Mouse (Mus musculus) intestine, embryonic 15.5 days (tissue): ENCODE results near the gene Syce2. TPM values are rescaled to one million over a fixed set of nuclear protein-coding genes. Genes with fewer than 3 reads are reported as not detected.

ENCODE experiments used
- ATAC-seq: fragments of 200-750 bp; cut with Nextera tagmentation; 2 replicates; pipeline ENCODE4 v1.8.0; 2017; ENCODE audit warnings: moderate TSS enrichment, moderate library complexity
- H3K27ac ChIP-seq: fragments of 300-500 bp; sonication (generic); 2 replicates; pipeline ENCODE4 v1.5.1; 2015; ENCODE audit warnings: mild to moderate bottlenecking, inconsistent platforms
- H3K27me3 ChIP-seq: fragments of 300-500 bp; sonication (generic); replicated peaks from 2 replicates; pipeline ENCODE4 v1.6.1; 2015; ENCODE audit warnings: inconsistent platforms
- H3K36me3 ChIP-seq: fragments of 300-500 bp; sonication (generic); 2 replicates; pipeline ENCODE4 v1.6.1; 2015; ENCODE audit warnings: inconsistent platforms
- H3K4me1 ChIP-seq: fragments of 300-500 bp; sonication (generic); replicated peaks from 2 replicates; pipeline ENCODE4 v1.6.1; 2015; ENCODE audit warnings: inconsistent platforms
- H3K4me2 ChIP-seq: fragments of 300-500 bp; sonication (generic); replicated peaks from 2 replicates; pipeline ENCODE4 v1.6.1; 2015; ENCODE audit warnings: mild to moderate bottlenecking, inconsistent platforms
- H3K4me3 ChIP-seq: fragments of 300-500 bp; sonication (generic); replicated peaks from 2 replicates; pipeline ENCODE4 v1.5.1; 2015; ENCODE audit warnings: inconsistent platforms
- H3K9ac ChIP-seq: fragments of 300-500 bp; sonication (generic); 2 replicates; pipeline ENCODE4 v1.6.1; 2015; ENCODE audit warnings: inconsistent platforms
- H3K9me3 ChIP-seq: fragments of 300-500 bp; sonication (generic); 2 replicates; pipeline ENCODE4 v1.6.1; 2016; ENCODE audit warnings: inconsistent platforms
- WGBS: fragments of 180-500 bp; shearing (Covaris S2); methylation state at CpG from one replicate; pipeline ENCODE4 v1.1.7; 2015; 5-methylcytosine and 5-hydroxymethylcytosine counted together
- polyA plus RNA-seq: library from polyadenylated mRNA; unstranded; fragments of >200 nt; fragmentation: Nextera tagmentation; extraction: Ambion mirVana; gene quantifications from 2 replicates; pipeline ENCODE4 v1.2.1, GENCODE M21; 2015

The Syce2 gene
- polyA plus RNA-seq, 1 experiment from 2014 or later = 54.4 TPM

GRCm38 (mm10) chr8:84921596-84921995 lies 49.7 kb downstream of the Syce2 start:
- H3K27me3 ChIP-seq = peaks cover 19% of the 10 kb centered on the region; the same call in 1 of the 2 replicates
- H3K36me3 ChIP-seq = no peaks in the 10 kb centered on the region
- H3K9me3 ChIP-seq = no peaks in the 10 kb centered on the region
- no peak overlapping the region for H3K9ac ChIP-seq
- no peaks in the 10 kb centered on the region for H3K4me1 ChIP-seq
- H3K4me2 ChIP-seq = no peak overlapping the region
- H3K4me3 ChIP-seq = no peak overlapping the region
- ATAC-seq = no peak
- WGBS = 67% methylated on average over 2 of the region's 2 CpGs
- H3K27ac ChIP-seq = no peak overlapping the region

GRCm38 (mm10) chr8:84925557-84925956 lies 53.6 kb downstream of the Syce2 start:
- H3K27ac ChIP-seq = no peak overlapping the region
- H3K27me3 ChIP-seq = peaks cover 17% of the 10 kb centered on the region
- no peaks in the 10 kb centered on the region for H3K36me3 ChIP-seq
- no peaks in the 10 kb centered on the region for H3K9me3 ChIP-seq
- no peak overlapping the region for H3K9ac ChIP-seq
- no peak for ATAC-seq
- 62% methylated on average over 7 of the region's 7 CpGs for WGBS
- H3K4me3 ChIP-seq = no peak overlapping the region
- no peak overlapping the region for H3K4me2 ChIP-seq
- 0 out of 2 replicates have a peak, but pooled peaks cover 8% of the 10 kb centered on the region for H3K4me1 ChIP-seq

- H3K27me3 ChIP-seq = peaks cover 28% of the 10 kb centered on the region
- H3K9me3 ChIP-seq = no peaks in the 10 kb centered on the region
- no peaks in the 10 kb centered on the region for H3K36me3 ChIP-seq
- 0 out of 2 replicates have a peak, but pooled peaks cover 8% of the 10 kb centered on the region for H3K4me1 ChIP-seq
- no peak overlapping the region for H3K4me2 ChIP-seq
- no peak overlapping the region for H3K9ac ChIP-seq
- no peak overlapping the region for H3K4me3 ChIP-seq
- H3K27ac ChIP-seq = no peak overlapping the region
- no peak for ATAC-seq
- 80% methylated on average over 1 of the region's 1 CpGs for WGBS
Measured at GRCm38 (mm10) chr8:84927513-84927912, 55.6 kb downstream of the Syce2 start.

- 2% methylated on average over 51 of the region's 52 CpGs for WGBS
- Histone ChIP-seq H3K27me3 (peaks cover 34% of the 10 kb centered on the region), H3K4me2 (peak overlapping the region; percentile 65), H3K36me3 (no peaks in the 10 kb centered on the region), H3K9me3 (no peaks in the 10 kb centered on the region), H3K27ac (no peak overlapping the region), H3K9ac (no peak overlapping the region), H3K4me3 (peak overlapping the region; percentile 27), H3K4me1 (0 out of 2 replicates have a peak, but pooled peaks cover 8% of the 10 kb centered on the region)
- ATAC-seq = peak; percentile 89
Measured at GRCm38 (mm10) chr8:84928456-84929306, 56.8 kb downstream of the Syce2 start.

GRCm38 (mm10) chr8:84930582-84930981 lies 58.7 kb downstream of the Syce2 start:
- Histone ChIP-seq H3K4me1 (0 out of 2 replicates have a peak, but pooled peaks cover 12% of the 10 kb centered on the region), H3K9me3 (no peaks in the 10 kb centered on the region), H3K36me3 (no peaks in the 10 kb centered on the region), H3K4me3 (no peak overlapping the region), H3K27me3 (peaks cover 53% of the 10 kb centered on the region), H3K9ac (no peak overlapping the region), H3K4me2 (no peak overlapping the region), H3K27ac (no peak overlapping the region)
- WGBS = 83% methylated on average over 13 of the region's 13 CpGs
- ATAC-seq = no peak

GRCm38 (mm10) chr8:84933767-84934559 lies 62.1 kb downstream of the Syce2 start:
- ATAC-seq = no peak
- WGBS = 80% methylated on average over 16 of the region's 16 CpGs
- no peak overlapping the region for H3K9ac ChIP-seq

GRCm38 (mm10) chr8:84934860-84935259 lies 62.9 kb downstream of the Syce2 start:
- peak; percentile 57 for ATAC-seq
- 2% methylated on average over 15 of the region's 15 CpGs for WGBS

More at GRCm38 (mm10) chr8:84933767-84934559, 62.1 kb downstream of the Syce2 start:
- H3K4me1 ChIP-seq = peaks cover 18% of the 10 kb centered on the region
- peaks cover 76% of the 10 kb centered on the region for H3K27me3 ChIP-seq
- H3K27ac ChIP-seq = no peak overlapping the region
- no peak overlapping the region for H3K4me2 ChIP-seq
- H3K9me3 ChIP-seq = no peaks in the 10 kb centered on the region
- H3K4me3 ChIP-seq = no peak overlapping the region
- H3K36me3 ChIP-seq = no peaks in the 10 kb centered on the region

GRCm38 (mm10) chr8:84935489-84935888 lies 63.6 kb downstream of the Syce2 start:
- Histone ChIP-seq H3K9ac (no peak overlapping the region), H3K4me2 (0 out of 2 replicates have a peak overlapping the region, but pooled peaks have one; percentile 1)

More at GRCm38 (mm10) chr8:84934860-84935259, 62.9 kb downstream of the Syce2 start:
- Histone ChIP-seq H3K27ac (no peak overlapping the region), H3K4me1 (peaks cover 13% of the 10 kb centered on the region), H3K27me3 (peaks cover 67% of the 10 kb centered on the region), H3K36me3 (no peaks in the 10 kb centered on the region), H3K9ac (no peak overlapping the region), H3K9me3 (no peaks in the 10 kb centered on the region), H3K4me2 (peak overlapping the region; percentile 23; the same call in 1 of the 2 replicates), H3K4me3 (no peak overlapping the region)

GRCm38 (mm10) chr8:84936041-84936961 lies 64.4 kb downstream of the Syce2 start:
- H3K36me3 ChIP-seq = no peaks in the 10 kb centered on the region
- H3K27me3 ChIP-seq = peaks cover 56% of the 10 kb centered on the region
- peak overlapping the region; percentile 85 for H3K4me2 ChIP-seq
- no peak overlapping the region for H3K27ac ChIP-seq
- H3K4me3 ChIP-seq = peak overlapping the region; percentile 43
- 0 out of 2 replicates have a peak, but pooled peaks have one; percentile 3 for ATAC-seq
- peaks cover 13% of the 10 kb centered on the region for H3K4me1 ChIP-seq
- H3K9me3 ChIP-seq = no peaks in the 10 kb centered on the region
- peak overlapping the region; percentile 18; the same call in 1 of the 2 replicates for H3K9ac ChIP-seq
- WGBS = 26% methylated on average over 23 of the region's 23 CpGs

More at GRCm38 (mm10) chr8:84935489-84935888, 63.6 kb downstream of the Syce2 start:
- 5% methylated on average over 14 of the region's 14 CpGs for WGBS
- H3K9me3 ChIP-seq = no peaks in the 10 kb centered on the region
- H3K4me3 ChIP-seq = no peak overlapping the region
- no peaks in the 10 kb centered on the region for H3K36me3 ChIP-seq
- peaks cover 13% of the 10 kb centered on the region for H3K4me1 ChIP-seq
- peaks cover 61% of the 10 kb centered on the region for H3K27me3 ChIP-seq
- peak; percentile 50 for ATAC-seq
- H3K27ac ChIP-seq = no peak overlapping the region

GRCm38 (mm10) chr8:84936962-84937546 lies 65.1 kb downstream of the Syce2 start, which contains the start of gene Mast1:
Gene Mast1 (minus strand): TSS chr8:84937359.
- 0% methylated on average over 44 of the region's 50 CpGs for WGBS
- peak within 1 kb of the TSS; percentile 18; the same call in 1 of the 2 replicates for H3K9ac ChIP-seq

More at GRCm38 (mm10) chr8:84936962-84937546, 65.1 kb downstream of the Syce2 start, which contains the start of gene Mast1:
- Histone ChIP-seq H3K9me3 (no peaks in the 10 kb centered on the region), H3K4me1 (peaks cover 13% of the 10 kb centered on the region), H3K4me3 (peak within 1 kb of the TSS; percentile 43), H3K36me3 (no peaks in the 10 kb centered on the region), H3K27me3 (peaks cover 55% of the 10 kb centered on the region), H3K27ac (no peak within 1 kb of the TSS), H3K4me2 (peak within 1 kb of the TSS; percentile 85)
- peak; percentile 77 for ATAC-seq
